Mouse (Mus musculus) heart, adult 2 months (tissue): Measurements from ENCODE around the gene Fhad1.

Experiments used
- CTCF ChIP-seq: fragments of 200-600 bp; IDR thresholded peaks from 2 replicates; pipeline ENCODE4 v1.8.1; 2022; ENCODE audit warnings: antibody characterized with exemption, mild to moderate bottlenecking, moderate library complexity
- EP300 ChIP-seq: fragments of 200-500 bp; IDR thresholded peaks from 2 replicates; pipeline ENCODE4 v1.6.1; 2011; ENCODE audit warnings: low read depth, low read length, control low read depth; ENCODE audit not compliant: insufficient read depth
- POLR2A ChIP-seq: fragments of 200-500 bp; IDR thresholded peaks from 2 replicates; pipeline ENCODE4 v1.6.1; 2011; ENCODE audit warnings: mild to moderate bottlenecking, low read depth, low read length, control low read depth; ENCODE audit not compliant: insufficient read depth

DNA sequence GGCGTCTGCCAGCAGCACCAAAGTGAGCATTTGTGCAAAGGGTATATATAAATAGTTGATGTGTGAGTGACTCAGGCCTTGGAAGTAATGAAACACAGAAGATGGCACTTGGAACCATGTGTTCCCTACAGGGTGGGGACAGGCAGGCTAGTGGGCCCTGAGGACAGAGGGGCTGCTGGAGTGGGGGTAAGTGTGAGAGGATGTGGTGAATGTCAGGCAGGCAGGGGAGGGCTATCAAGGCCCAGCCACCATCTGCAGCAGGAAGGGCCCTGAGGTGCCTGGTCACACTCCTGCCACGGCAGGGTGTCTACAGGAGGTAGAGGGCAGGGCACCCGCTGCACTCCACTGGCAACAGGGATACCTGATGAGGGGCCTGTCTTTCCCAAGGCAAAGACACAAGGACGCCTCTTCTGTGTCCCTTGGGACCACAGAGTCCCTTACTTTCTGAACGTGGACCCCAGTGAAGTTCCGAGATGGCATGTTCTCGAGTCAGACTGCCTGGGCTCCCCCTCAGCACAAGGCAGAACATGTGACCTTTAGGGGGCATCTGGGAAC, 151.1 kb downstream of the Fhad1 start:
- TF ChIP-seq CTCF (no peak), POLR2A (no peak), EP300 (no peak)
